Mouse (Mus musculus) ovary, postnatal 36 days (tissue): ENCODE results near the gene Myl4.
A peak's percentile ranks its signal among the peaks of the same experiment; 100 is the strongest.

ENCODE experiments used
- DNase-seq: peaks from one replicate; pipeline ENCODE4 v3.0.0; 2022; ENCODE audit warnings: low spot score, mixed read lengths

Gene Myl4

GRCm38 (mm10) chr11:104604192-104604591 lies 53.7 kb downstream of the Myl4 start:
- no peak for DNase-seq

GRCm38 (mm10) chr11:104607491-104608245 lies 57.2 kb downstream of the Myl4 start, which contains the start of gene Itgb3:
Itgb3 (plus strand) TSS chr11:104608000.
- peak; percentile 83 for DNase-seq

GRCm38 (mm10) chr11:104608249-104608920 lies 57.9 kb downstream of the Myl4 start:
- no peak for DNase-seq

- DNase-seq = no peak
Observed at GRCm38 (mm10) chr11:104609033-104609684, 58.7 kb downstream of the Myl4 start.

GRCm38 (mm10) chr11:104609733-104610132 lies 59.3 kb downstream of the Myl4 start:
- DNase-seq = no peak

GRCm38 (mm10) chr11:104611579-104612151 lies 61.2 kb downstream of the Myl4 start:
- no peak for DNase-seq

- no peak for DNase-seq
Observed at GRCm38 (mm10) chr11:104613551-104613950, 63.1 kb downstream of the Myl4 start.

GRCm38 (mm10) chr11:104614130-104614529 lies 63.7 kb downstream of the Myl4 start:
- no peak for DNase-seq

- no peak for DNase-seq
Observed at GRCm38 (mm10) chr11:104616182-104616581, 65.7 kb downstream of the Myl4 start.

GRCm38 (mm10) chr11:104618638-104619076 lies 68.2 kb downstream of the Myl4 start:
- peak; percentile 31 for DNase-seq

GRCm38 (mm10) chr11:104619084-104620022 lies 68.9 kb downstream of the Myl4 start:
- DNase-seq = no peak

GRCm38 (mm10) chr11:104622040-104622962 lies 71.8 kb downstream of the Myl4 start:
- DNase-seq = no peak

GRCm38 (mm10) chr11:104624791-104625391 lies 74.4 kb downstream of the Myl4 start:
- peak; percentile 56 for DNase-seq

GRCm38 (mm10) chr11:104625453-104626402 lies 75.3 kb downstream of the Myl4 start:
- peak; percentile 66 for DNase-seq

GRCm38 (mm10) chr11:104626635-104627034 lies 76.2 kb downstream of the Myl4 start:
- no peak for DNase-seq

GRCm38 (mm10) chr11:104627616-104628301 lies 77.3 kb downstream of the Myl4 start:
- no peak for DNase-seq

GRCm38 (mm10) chr11:104628566-104628965 lies 78.1 kb downstream of the Myl4 start:
- DNase-seq = no peak
